10 mouse cellular contexts compared by ENCODE assay signal in genomic region chr3:121813834-121814233, GRCm38 (mm10). TPM values are rescaled to one million over a fixed set of nuclear protein-coding genes. Genes with fewer than 3 reads are reported as not detected.
A peak's percentile ranks its signal among the peaks of the same experiment; 100 is the strongest.
DNase-seq lines count a peak whose midpoint lies in the region; ATAC-seq and TF ChIP-seq lines count a peak whose summit lies in the region.
"Had no signal": no experiment of that assay in that cellular context is flagged by ENCODE, and none has a peak within 500 bp of the region (broad histone marks: within the 10 kb centered on the region; RNA-seq: fewer than 3 reads in every experiment).

No protein-coding gene starts in this region.

- peak overlapping the region; percentile 81 for H3K4me2 ChIP-seq in heart, embryonic 13.5 days

- H3K9ac ChIP-seq in heart, embryonic 13.5 days, result peak overlapping the region; percentile 98
- H3K9ac ChIP-seq in ES-E14 (ENCODE audit: insufficient read depth, low read depth, low read length, poor library complexity, severe bottlenecking), result no peak overlapping the region

- in situ Hi-C loops in ES-E14 (cut with MboI; ENCODE audit: low sequenced_read_pairs in 2 of 2, unreplicated experiment in 2 of 2), result no loop called here

- WGBS in heart, embryonic 13.5 days, result 59% methylated on average over 5 of the region's 5 CpGs
- WGBS in hindbrain, embryonic 10.5 days, result 79% methylated on average over 5 of the region's 5 CpGs
- WGBS in macrophage (ENCODE audit: missing documents), result 71% methylated on average over 5 of the region's 5 CpGs

- no peak for DNase-seq in heart, adult 9 months (ENCODE audit: low spot score in 2 of 2)
- DNase-seq in ES-E14 (ENCODE audit: low read depth, low spot score), result no peak
- no peak for DNase-seq in hindbrain, embryonic 10.5 days (ENCODE audit: low spot score)
- DNase-seq in urinary bladder, adult 2 months (ENCODE audit: low spot score), result no peak
- no peak for DNase-seq in left cerebral cortex, postnatal 36 days (ENCODE audit: low spot score in 2 of 2)
- DNase-seq in left cerebral cortex, postnatal 14 days (ENCODE audit: low spot score in 2 of 2), result no peak
- DNase-seq: cerebellum, adult 2 months; thymus, postnatal 36 days had no signal

- intact Hi-C loops in left cerebral cortex, postnatal 36 days (cut with DNase I), result no loop called here
- intact Hi-C loops in left cerebral cortex, postnatal 14 days (cut with DNase I), result loop anchor here (5.0 kb wide), 1 partner anchor 37 kb away; no protein-coding TSS in a partner anchor

- no peak for ATAC-seq in heart, embryonic 13.5 days (ENCODE audit: extremely low read depth, insufficient number of reproducible peaks, low FRiP score, low TSS enrichment)

- H3K4me1 ChIP-seq in heart, embryonic 13.5 days, result peaks cover 31% of the 10 kb centered on the region
- peaks cover 3 to 11% of the 10 kb centered on the region in 2 experiments for H3K4me1 ChIP-seq in ES-E14 (ENCODE audit: control insufficient read depth in 2 of 2, insufficient read depth in 2 of 2, low read length in 2 of 2, poor library complexity in 1 of 2)
- H3K4me1 ChIP-seq in hindbrain, embryonic 10.5 days (replicated peaks), result peaks cover 20% of the 10 kb centered on the region

- 0 out of 2 replicates have a peak overlapping the region, but pooled peaks have one; percentile 99 for H3K27ac ChIP-seq in heart, embryonic 13.5 days (replicated peaks)
- H3K27ac ChIP-seq in ES-E14 (ENCODE audit: insufficient read depth, low read depth, low read length, poor library complexity, severe bottlenecking) (no peak overlapping the region), macrophage (no peak overlapping the region)
- H3K27ac ChIP-seq in hindbrain, embryonic 10.5 days, result no peak overlapping the region

- peaks cover 56% of the 10 kb centered on the region; the same call in 1 of the 2 replicates for H3K79me2 ChIP-seq in macrophage (ENCODE audit: inconsistent target)

- no peaks in the 10 kb centered on the region for H3K27me3 ChIP-seq in heart, embryonic 13.5 days (replicated peaks)
- H3K27me3 ChIP-seq in hindbrain, embryonic 10.5 days (ENCODE audit: insufficient read depth, poor library complexity, severe bottlenecking), result no peaks in the 10 kb centered on the region

- no peaks in the 10 kb centered on the region for H3K9me3 ChIP-seq in heart, embryonic 13.5 days
- H3K9me3 ChIP-seq in ES-E14 (ENCODE audit: control insufficient read depth, insufficient read depth, low read depth, low read length), result no peaks in the 10 kb centered on the region
- no peaks in the 10 kb centered on the region for H3K9me3 ChIP-seq in hindbrain, embryonic 10.5 days

- no peaks in the 10 kb centered on the region for H3K36me3 ChIP-seq in heart, embryonic 13.5 days
- H3K36me3 ChIP-seq in ES-E14 (ENCODE audit: control insufficient read depth, insufficient read depth, low read length, poor library complexity, severe bottlenecking) (no peaks in the 10 kb centered on the region), macrophage (ENCODE audit: inconsistent target) (no peaks in the 10 kb centered on the region)
- no peaks in the 10 kb centered on the region for H3K36me3 ChIP-seq in hindbrain, embryonic 10.5 days

- peak overlapping the region; percentile 94 for H3K4me3 ChIP-seq in heart, embryonic 13.5 days
- peak overlapping the region; percentile 83 to 97; a peak in 3 of 4 replicates for H3K4me3 ChIP-seq in ES-E14 (ENCODE audit: insufficient read depth in 1 of 2, low read depth in 1 of 2, low read length in 2 of 2, poor library complexity in 1 of 2, severe bottlenecking in 1 of 2)
- peak overlapping the region; percentile 90 for H3K4me3 ChIP-seq in hindbrain, embryonic 10.5 days
- peak overlapping the region; percentile 79 for H3K4me3 ChIP-seq in macrophage (ENCODE audit: inconsistent target)

TF ChIP-seq in ES-E14, 5 proteins besides CTCF, POLR2A, EP300 and RAD21:
- no peak for TF ChIP-seq ZNF384 (IDR thresholded peaks at IDR 0.05; ENCODE audit: low read depth, low read length)
- TF ChIP-seq ZC3H11A (IDR thresholded peaks at IDR 0.05; ENCODE audit: borderline replicate concordance, low read depth, low read length), result no peak
- no peak for TF ChIP-seq MAFK (IDR thresholded peaks at IDR 0.05; ENCODE audit: insufficient read depth, low read depth, low read length)
- no peak for TF ChIP-seq CHD2 (IDR thresholded peaks at IDR 0.05; ENCODE audit: low read depth, low read length)
- TF ChIP-seq HCFC1 (IDR thresholded peaks at IDR 0.05; ENCODE audit: borderline replicate concordance, insufficient read depth, low read length), result no peak

RNA-seq across cellular contexts. Expression of gene Abcd3, which starts 1.3 kb away (rescaled TPM):
- polyA plus RNA-seq in heart, embryonic 13.5 days (2015; fragmentation: Nextera tagmentation; extraction: Ambion mirVana), result 37.5 and 40.4 TPM in 2 replicates
- 17.1 and 21.6 TPM in 2 replicates for total RNA-seq in ES-E14 (2012; rRNA removed)
- polyA plus RNA-seq in hindbrain, embryonic 10.5 days (2016; fragmentation: Nextera tagmentation; extraction: Ambion mirVana), result 39.1 and 39.9 TPM in 2 replicates
- total RNA-seq in macrophage (2018; cell fraction: chromatin; rRNA removed), result 10 to 100 TPM; 12.7 to 70.7 (median 40.7) TPM
- 10 to 100 TPM; 29.3 to 50.1 (median 44.0) TPM for total RNA-seq in macrophage (2018; cell fraction: cytosol; rRNA removed)
- total RNA-seq in macrophage (2018; cell fraction: nucleus; rRNA removed), result 10 to 100 TPM; 18.5 to 57.6 (median 32.7) TPM
- 36.0 to 44.8 TPM (median 38.1 TPM) in 3 replicates for polyA plus RNA-seq in macrophage (2018)
- polyA plus RNA-seq in urinary bladder, adult 2 months (2012; rRNA removed), result 35.8 and 63.0 TPM in 2 replicates
- 10 to 100 TPM; 46.4 to 53.1 TPM for total RNA-seq in left cerebral cortex, postnatal 36 days (2021)
- total RNA-seq in left cerebral cortex, postnatal 14 days (2021), result 10 to 100 TPM; 61.5 to 62.8 TPM
